9 mouse cellular contexts compared by ENCODE assay signal in the genomic region with DNA sequence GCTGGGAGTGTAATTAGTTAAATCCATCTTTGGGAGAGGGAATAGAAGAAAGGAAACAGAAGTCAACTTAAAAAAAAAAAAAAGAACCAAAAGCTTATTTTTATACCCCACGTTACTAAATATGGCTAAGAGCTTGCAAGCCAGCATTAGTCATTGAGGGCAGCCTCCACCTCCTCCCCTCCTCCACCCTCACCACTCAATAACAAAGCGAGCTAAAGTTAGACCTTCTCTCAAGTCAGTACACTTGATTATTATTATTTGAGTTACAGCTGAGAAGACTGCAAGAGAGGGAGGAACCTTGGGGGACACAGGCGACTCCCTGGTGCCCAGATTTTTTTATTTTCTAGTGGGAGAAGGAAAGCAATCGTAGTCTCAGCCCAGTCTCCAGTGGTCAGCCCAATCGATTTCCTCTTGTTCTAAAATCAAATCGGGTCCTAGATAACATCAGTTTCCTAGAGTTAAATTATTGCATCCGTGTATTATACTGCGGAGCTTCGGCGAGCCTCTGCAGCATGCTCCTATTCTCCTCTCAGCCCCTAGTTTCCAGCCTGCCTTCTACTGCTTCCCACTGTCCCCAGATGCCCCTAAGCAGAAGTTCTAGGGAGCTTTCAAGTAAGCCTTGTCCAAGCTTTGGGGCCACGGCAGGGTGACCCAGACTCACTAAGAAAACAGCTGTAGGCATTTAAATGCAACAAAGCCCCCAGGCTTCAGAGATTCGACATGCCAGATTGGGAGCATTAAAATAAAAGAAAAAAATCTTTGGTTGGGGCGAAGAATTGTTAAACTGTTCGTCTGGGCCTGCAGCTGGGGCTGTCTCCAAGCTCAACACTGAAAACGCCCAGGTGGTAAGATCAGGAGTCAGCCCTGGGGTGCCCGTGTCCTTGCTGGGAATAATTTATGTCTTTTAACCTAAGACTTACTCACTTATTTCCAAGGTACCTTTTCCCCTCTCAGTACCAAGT.
DNase-seq lines count a peak whose midpoint lies in the region; ATAC-seq lines count a peak whose summit lies in the region.
"Had no signal": no experiment of that assay in that cellular context is flagged by ENCODE, and none has a peak within 500 bp of the region (broad histone marks: within the 10 kb centered on the region; RNA-seq: fewer than 3 reads in every experiment).

No protein-coding gene starts in this region.

- H3K4me3 ChIP-seq in embryonic facial prominence, embryonic 13.5 days: no peak overlapping the region
- no peak overlapping the region for H3K4me3 ChIP-seq in neural tube, embryonic 11.5 days (ENCODE audit: low read depth, low read length)
- H3K4me3 ChIP-seq: liver, embryonic 15.5 days had no signal

- H3K27ac ChIP-seq in embryonic facial prominence, embryonic 13.5 days: peak overlapping the region; percentile 62
- H3K27ac ChIP-seq in neural tube, embryonic 11.5 days (ENCODE audit: low read depth, low read length): no peak overlapping the region
- H3K27ac ChIP-seq: liver, embryonic 15.5 days had no signal

- no peaks in the 10 kb centered on the region for H3K9me3 ChIP-seq in embryonic facial prominence, embryonic 13.5 days
- no peaks in the 10 kb centered on the region for H3K9me3 ChIP-seq in neural tube, embryonic 11.5 days (ENCODE audit: control insufficient read depth, low read length)
- H3K9me3 ChIP-seq: liver, embryonic 15.5 days had no signal

- peaks cover 19% of the 10 kb centered on the region for H3K4me1 ChIP-seq in embryonic facial prominence, embryonic 13.5 days
- H3K4me1 ChIP-seq in neural tube, embryonic 11.5 days (ENCODE audit: control insufficient read depth, insufficient read depth, low read length): no peaks in the 10 kb centered on the region; the same call in 1 of the 2 replicates
- H3K4me1 ChIP-seq: liver, embryonic 15.5 days had no signal

- peak overlapping the region; percentile 44 for H3K9ac ChIP-seq in embryonic facial prominence, embryonic 13.5 days
- H3K9ac ChIP-seq in neural tube, embryonic 11.5 days (ENCODE audit: low read length): no peak overlapping the region
- H3K9ac ChIP-seq: liver, embryonic 15.5 days had no signal

- ATAC-seq in embryonic facial prominence, embryonic 13.5 days (ENCODE audit: insufficient number of reproducible peaks, insufficient read depth, low FRiP score, low TSS enrichment, low read depth): no peak
- ATAC-seq in neural tube, embryonic 11.5 days (ENCODE audit: insufficient read depth, low FRiP score, low TSS enrichment): peak; percentile 29; the same call in 1 of the 2 replicates
- ATAC-seq in activated CD4-positive, CD25-positive, alpha-beta regulatory T cell, adult 4 months: no peak

- WGBS in embryonic facial prominence, embryonic 13.5 days: 12% methylated on average over 16 of the region's 16 CpGs
- 52% methylated on average over 16 of the region's 16 CpGs for WGBS in neural tube, embryonic 11.5 days

- DNase-seq in left cerebral cortex, postnatal 25 days (ENCODE audit: low spot score in 2 of 2): peak; percentile 7 to 10
- DNase-seq in left cerebral cortex, postnatal 36 days (ENCODE audit: low spot score in 2 of 2): no peak
- DNase-seq in kidney, postnatal 14 days: peak; percentile 68
- DNase-seq in neural tube, embryonic 11.5 days (ENCODE audit: low spot score): peak; percentile 23
- DNase-seq in urinary bladder, postnatal 25 days (ENCODE audit: low spot score): no peak
- no peak for DNase-seq in MN1 (ENCODE audit: low spot score)

- no peaks in the 10 kb centered on the region for H3K36me3 ChIP-seq in embryonic facial prominence, embryonic 13.5 days
- no peaks in the 10 kb centered on the region for H3K36me3 ChIP-seq in neural tube, embryonic 11.5 days (ENCODE audit: control insufficient read depth, insufficient read depth, low read length)
- H3K36me3 ChIP-seq: liver, embryonic 15.5 days had no signal

- H3K27me3 ChIP-seq in embryonic facial prominence, embryonic 13.5 days: 0 out of 2 replicates have a peak, but pooled peaks cover 8% of the 10 kb centered on the region
- H3K27me3 ChIP-seq in neural tube, embryonic 11.5 days (ENCODE audit: control insufficient read depth, insufficient read depth, low read length): no peaks in the 10 kb centered on the region
- H3K27me3 ChIP-seq: liver, embryonic 15.5 days had no signal

- intact Hi-C loops in left cerebral cortex, postnatal 25 days (cut with DNase I): no loop called here
- intact Hi-C loops in left cerebral cortex, postnatal 36 days (cut with DNase I): no loop called here

- peak overlapping the region; percentile 43 for H3K4me2 ChIP-seq in embryonic facial prominence, embryonic 13.5 days
- H3K4me2 ChIP-seq in neural tube, embryonic 11.5 days (ENCODE audit: low read depth): no peak overlapping the region
- H3K4me2 ChIP-seq: liver, embryonic 15.5 days had no signal

Comparison
In these comparisons a context has a peak if more than half of its experiments do, and no peak if none do; other contexts are left out.
1. DNase-seq: peak in left cerebral cortex, postnatal 25 days (2 of 2), kidney, postnatal 14 days (single experiment) and neural tube, embryonic 11.5 days (single experiment); none in left cerebral cortex, postnatal 36 days (0 of 2), urinary bladder, postnatal 25 days (single experiment) and MN1 (single experiment).